In genomic region chr4:22949422-22949821, GRCm38 (mm10) we compare ENCODE assay signal across 33 mouse cellular contexts.
"Had no signal": no experiment of that assay in that cellular context is flagged by ENCODE, and none has a peak within 500 bp of the region (broad histone marks: within the 10 kb centered on the region; RNA-seq: fewer than 3 reads in every experiment).

No protein-coding gene starts in this region.

- H3K36me3 ChIP-seq: heart, embryonic 10.5 days; heart, embryonic 12.5 days; heart, embryonic 13.5 days; heart, embryonic 15.5 days; hindbrain, embryonic 10.5 days; hindbrain, embryonic 12.5 days; hindbrain, embryonic 13.5 days; hindbrain, embryonic 15.5 days; kidney, embryonic 15.5 days had no signal

- H3K27ac ChIP-seq: heart, embryonic 10.5 days; heart, embryonic 13.5 days; heart, embryonic 15.5 days; hindbrain, embryonic 10.5 days; hindbrain, embryonic 12.5 days; hindbrain, embryonic 13.5 days; hindbrain, embryonic 14.5 days; hindbrain, embryonic 15.5 days; hindbrain, postnatal 0 days; kidney, embryonic 15.5 days; kidney, postnatal 0 days; layer of hippocampus, adult 2 months; left cerebral cortex, adult 2 months had no signal

- H3K4me2 ChIP-seq: heart, embryonic 11.5 days; heart, embryonic 12.5 days; heart, embryonic 13.5 days; heart, embryonic 15.5 days; hindbrain, embryonic 12.5 days; hindbrain, embryonic 13.5 days; hindbrain, embryonic 14.5 days; hindbrain, embryonic 15.5 days; kidney, embryonic 15.5 days had no signal

- H3K9ac ChIP-seq: heart, embryonic 12.5 days; heart, embryonic 13.5 days; heart, embryonic 15.5 days; hindbrain, embryonic 12.5 days; hindbrain, embryonic 13.5 days; hindbrain, embryonic 14.5 days; hindbrain, embryonic 15.5 days; kidney, embryonic 15.5 days had no signal

- H3K4me3 ChIP-seq: heart, embryonic 10.5 days; heart, embryonic 12.5 days; heart, embryonic 13.5 days; heart, embryonic 15.5 days; hindbrain, embryonic 10.5 days; hindbrain, embryonic 12.5 days; hindbrain, embryonic 13.5 days; hindbrain, embryonic 15.5 days; kidney, embryonic 15.5 days; layer of hippocampus, adult 2 months; left cerebral cortex, adult 2 months had no signal

- DNase-seq: heart, postnatal 10 days; heart, postnatal 14 days; heart, postnatal 36 days; heart, postnatal 4 days; kidney, adult 11 months; kidney, adult 18-20 months; kidney, adult 2 months; kidney, adult 8-10 months; kidney, adult 9 months; kidney, postnatal 10 days; kidney, postnatal 14 days; kidney, postnatal 25 days; kidney, postnatal 36 days; kidney, postnatal 4 days; layer of hippocampus, adult 9-11 months; layer of hippocampus, postnatal 36 days had no signal

- H3K4me1 ChIP-seq: kidney, embryonic 15.5 days had no signal

- ATAC-seq: hindbrain, embryonic 16.5 days; hindbrain, postnatal 0 days; inflammation-experienced regulatory T-cells, adult 6 months had no signal

- H3K9me3 ChIP-seq: heart, embryonic 10.5 days; heart, embryonic 12.5 days; heart, embryonic 13.5 days; heart, embryonic 15.5 days; hindbrain, embryonic 10.5 days; hindbrain, embryonic 12.5 days; hindbrain, embryonic 13.5 days; hindbrain, embryonic 15.5 days; kidney, embryonic 15.5 days had no signal

- H3K27me3 ChIP-seq: heart, embryonic 12.5 days; heart, embryonic 13.5 days; heart, embryonic 15.5 days; hindbrain, embryonic 12.5 days; hindbrain, embryonic 13.5 days; hindbrain, embryonic 15.5 days; kidney, embryonic 15.5 days had no signal
